Mouse (Mus musculus) hindbrain, embryonic 16.5 days (tissue): ENCODE measurements around the gene Itga1. TPM values are rescaled to one million over a fixed set of nuclear protein-coding genes. Genes with fewer than 3 reads are reported as not detected.

Experiments
- ATAC-seq: fragments of 200-750 bp; cut with Nextera tagmentation; 2 replicates; pipeline ENCODE4 v1.8.0; 2017; ENCODE audit warnings: moderate TSS enrichment, moderate library complexity
- H3K27ac ChIP-seq: fragments of 300-500 bp; sonication (generic); 2 replicates; pipeline ENCODE4 v1.5.1; 2014; ENCODE audit warnings: low read depth, mild to moderate bottlenecking, control low read depth, low read length, moderate library complexity
- H3K27me3 ChIP-seq: fragments of 300-500 bp; sonication (generic); replicated peaks from 2 replicates; pipeline ENCODE4 v1.6.1; 2014; ENCODE audit warnings: low read length; ENCODE audit not compliant: control insufficient read depth, insufficient read depth
- H3K36me3 ChIP-seq: fragments of 300-500 bp; sonication (generic); 2 replicates; pipeline ENCODE4 v1.6.1; 2014; ENCODE audit warnings: mild to moderate bottlenecking, low read length, moderate library complexity, mixed read lengths; ENCODE audit not compliant: control insufficient read depth, insufficient read depth
- H3K4me1 ChIP-seq: fragments of 300-500 bp; sonication (generic); 2 replicates; pipeline ENCODE4 v1.6.1; 2014; ENCODE audit warnings: low read depth, low read length; ENCODE audit not compliant: control insufficient read depth, insufficient read depth
- H3K4me2 ChIP-seq: fragments of 300-500 bp; sonication (generic); 2 replicates; pipeline ENCODE4 v1.6.1; 2014; ENCODE audit warnings: mild to moderate bottlenecking, low read length, control low read depth, moderate library complexity
- H3K4me3 ChIP-seq: fragments of 300-500 bp; sonication (generic); 2 replicates; pipeline ENCODE4 v1.5.1; 2014; ENCODE audit warnings: mild to moderate bottlenecking, low read length, control low read depth, moderate library complexity
- H3K9ac ChIP-seq: fragments of 300-500 bp; sonication (generic); 2 replicates; pipeline ENCODE4 v1.6.1; 2014; ENCODE audit warnings: low read depth, mild to moderate bottlenecking, control low read depth, low read length, moderate library complexity
- H3K9me3 ChIP-seq: fragments of 300-500 bp; sonication (generic); 2 replicates; pipeline ENCODE4 v1.6.1; 2014; ENCODE audit warnings: mild to moderate bottlenecking, low read length, moderate library complexity; ENCODE audit not compliant: control insufficient read depth
- WGBS: fragments of 180-500 bp; shearing (Covaris S2); extraction: QIAGEN DNeasy Blood & Tissue Kit; methylation state at CpG from one replicate; pipeline ENCODE4 v1.1.7; 2014; 5-methylcytosine and 5-hydroxymethylcytosine counted together
- polyA plus RNA-seq: library from polyadenylated mRNA; unstranded; fragments of >200 nt; fragmentation: Nextera tagmentation; extraction: Ambion mirVana; gene quantifications from 2 replicates; pipeline ENCODE4 v1.2.1, GENCODE M21; 2015

Gene Itga1
- polyA plus RNA-seq, 1 experiment from 2014 or later = 6.2 TPM

GRCm38 (mm10) chr13:115106183-115106582, 4.4 kb upstream of the Itga1 start:
- no peaks in the 10 kb centered on the region for H3K36me3 ChIP-seq
- no peak overlapping the region for H3K4me2 ChIP-seq
- no peak for ATAC-seq
- no peak overlapping the region for H3K9ac ChIP-seq
- 88% methylated on average over 10 of the region's 10 CpGs for WGBS
- H3K9me3 ChIP-seq = no peaks in the 10 kb centered on the region
- no peak overlapping the region for H3K27ac ChIP-seq
- H3K4me3 ChIP-seq = no peak overlapping the region
- 0 out of 2 replicates have a peak, but pooled peaks cover 2% of the 10 kb centered on the region for H3K27me3 ChIP-seq
- H3K4me1 ChIP-seq = peaks cover 5% of the 10 kb centered on the region

DNA sequence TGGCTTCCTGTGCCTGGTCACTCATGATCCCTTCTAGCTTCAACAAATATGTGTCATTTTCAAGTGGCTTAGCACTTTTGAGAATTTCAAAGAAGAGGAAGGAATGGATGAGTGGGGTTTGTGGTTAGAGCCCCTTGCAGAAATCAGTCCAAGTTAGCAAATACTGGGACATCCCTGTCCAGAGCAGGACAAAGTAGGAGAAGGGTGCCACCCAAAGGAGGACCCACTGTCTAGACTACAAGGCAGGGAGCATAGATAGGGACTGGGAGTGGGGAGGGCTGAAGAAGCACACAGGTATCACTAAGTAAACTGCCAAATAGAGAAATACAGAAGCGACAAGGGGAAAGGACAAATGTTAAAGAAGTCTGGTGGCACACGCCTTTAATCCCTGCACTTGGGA, 990 bp upstream of the Itga1 start:
- Histone ChIP-seq H3K4me1 (peaks cover 7% of the 10 kb centered on the region), H3K9ac (no peak overlapping the region), H3K27ac (no peak overlapping the region), H3K9me3 (no peaks in the 10 kb centered on the region), H3K4me3 (no peak overlapping the region), H3K27me3 (peaks cover 12% of the 10 kb centered on the region), H3K36me3 (no peaks in the 10 kb centered on the region), H3K4me2 (no peak overlapping the region)
- WGBS = 100% methylated on average over 2 of the region's 2 CpGs
- no peak for ATAC-seq

GRCm38 (mm10) chr13:115100381-115101177, 1.2 kb downstream of the Itga1 start:
- WGBS = 34% methylated on average over 11 of the region's 11 CpGs
- H3K9me3 ChIP-seq = no peaks in the 10 kb centered on the region
- H3K27ac ChIP-seq = no peak overlapping the region
- no peak overlapping the region for H3K9ac ChIP-seq
- no peaks in the 10 kb centered on the region for H3K36me3 ChIP-seq
- peaks cover 7% of the 10 kb centered on the region for H3K4me1 ChIP-seq
- ATAC-seq = no peak
- H3K4me3 ChIP-seq = peak overlapping the region; percentile 56
- peaks cover 12% of the 10 kb centered on the region for H3K27me3 ChIP-seq
- H3K4me2 ChIP-seq = peak overlapping the region; percentile 84

GRCm38 (mm10) chr13:115099381-115099780, 2.4 kb downstream of the Itga1 start:
- H3K36me3 ChIP-seq = no peaks in the 10 kb centered on the region
- H3K4me1 ChIP-seq = peaks cover 7% of the 10 kb centered on the region
- no peak overlapping the region for H3K4me3 ChIP-seq
- peaks cover 12% of the 10 kb centered on the region for H3K27me3 ChIP-seq
- no peaks in the 10 kb centered on the region for H3K9me3 ChIP-seq
- no peak overlapping the region for H3K27ac ChIP-seq
- no peak overlapping the region for H3K9ac ChIP-seq
- 89% methylated on average over 9 of the region's 9 CpGs for WGBS
- no peak overlapping the region for H3K4me2 ChIP-seq
- no peak for ATAC-seq

DNA sequence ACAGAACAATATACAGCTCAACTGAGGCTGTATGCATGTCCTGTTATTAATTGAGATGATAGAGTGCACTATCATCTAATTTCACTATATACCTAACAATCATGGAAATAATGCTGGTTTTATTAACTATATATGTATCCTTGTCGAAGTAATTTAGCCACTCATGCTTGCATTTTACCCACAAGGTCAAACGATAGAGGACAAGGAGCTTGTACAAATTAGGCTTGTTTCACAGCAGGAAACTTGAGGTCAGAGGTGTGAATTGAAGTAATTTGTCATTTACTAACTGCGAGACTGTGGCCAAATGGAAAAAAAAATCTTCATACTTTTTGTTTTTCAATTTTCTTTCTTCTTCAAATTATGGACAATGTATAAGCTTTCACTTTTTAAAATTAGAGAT, 3.5 kb downstream of the Itga1 start:
- Histone ChIP-seq H3K4me1 (peaks cover 7% of the 10 kb centered on the region), H3K4me3 (no peak overlapping the region), H3K27ac (no peak overlapping the region), H3K27me3 (peaks cover 10% of the 10 kb centered on the region), H3K36me3 (no peaks in the 10 kb centered on the region), H3K4me2 (no peak overlapping the region), H3K9ac (no peak overlapping the region), H3K9me3 (no peaks in the 10 kb centered on the region)
- no peak for ATAC-seq
- 81% methylated on average over 3 of the region's 3 CpGs for WGBS

GRCm38 (mm10) chr13:115096965-115097364, 4.8 kb downstream of the Itga1 start:
- peaks cover 10% of the 10 kb centered on the region for H3K27me3 ChIP-seq
- H3K4me1 ChIP-seq = peaks cover 5% of the 10 kb centered on the region; the same call in 1 of the 2 replicates
- whole genome bisulfite sequencing = 35% methylated on average over 5 of the region's 5 CpGs
- H3K4me2 ChIP-seq = no peak overlapping the region
- H3K36me3 ChIP-seq = no peaks in the 10 kb centered on the region
- no peak overlapping the region for H3K27ac ChIP-seq
- no peak overlapping the region for H3K4me3 ChIP-seq
- H3K9me3 ChIP-seq = no peaks in the 10 kb centered on the region
- ATAC-seq = no peak
- H3K9ac ChIP-seq = no peak overlapping the region

- Histone ChIP-seq H3K9ac (no peak overlapping the region), H3K27ac (no peak overlapping the region), H3K4me1 (peaks cover 2% of the 10 kb centered on the region; the same call in 1 of the 2 replicates), H3K27me3 (peaks cover 10% of the 10 kb centered on the region), H3K36me3 (no peaks in the 10 kb centered on the region), H3K4me2 (no peak overlapping the region), H3K4me3 (no peak overlapping the region), H3K9me3 (no peaks in the 10 kb centered on the region)
- 56% methylated on average over 2 of the region's 2 CpGs for WGBS
- no peak for ATAC-seq
Measured at GRCm38 (mm10) chr13:115096216-115096615, 5.5 kb downstream of the Itga1 start.

GRCm38 (mm10) chr13:115095392-115095791, 6.4 kb downstream of the Itga1 start:
- no peak overlapping the region for H3K9ac ChIP-seq
- H3K27me3 ChIP-seq = peaks cover 9% of the 10 kb centered on the region
- H3K9me3 ChIP-seq = no peaks in the 10 kb centered on the region
- H3K4me3 ChIP-seq = no peak overlapping the region
- no peak for ATAC-seq
- WGBS = 99% methylated on average over 2 of the region's 2 CpGs
- no peak overlapping the region for H3K4me2 ChIP-seq
- no peak overlapping the region for H3K27ac ChIP-seq
- H3K4me1 ChIP-seq = peaks cover 6% of the 10 kb centered on the region
- H3K36me3 ChIP-seq = no peaks in the 10 kb centered on the region

GRCm38 (mm10) chr13:115091511-115091910, 10.3 kb downstream of the Itga1 start:
- Histone ChIP-seq H3K27ac (no peak overlapping the region), H3K27me3 (no peaks in the 10 kb centered on the region), H3K4me3 (no peak overlapping the region), H3K4me2 (no peak overlapping the region), H3K9ac (no peak overlapping the region), H3K36me3 (peaks cover 14% of the 10 kb centered on the region), H3K9me3 (peaks cover 2% of the 10 kb centered on the region; the same call in 1 of the 2 replicates), H3K4me1 (peaks cover 19% of the 10 kb centered on the region)
- 69% methylated on average over 3 of the region's 3 CpGs for WGBS
- ATAC-seq = no peak
